Comparison of ENCODE assay signal across 12 mouse cellular contexts in the genomic region with DNA sequence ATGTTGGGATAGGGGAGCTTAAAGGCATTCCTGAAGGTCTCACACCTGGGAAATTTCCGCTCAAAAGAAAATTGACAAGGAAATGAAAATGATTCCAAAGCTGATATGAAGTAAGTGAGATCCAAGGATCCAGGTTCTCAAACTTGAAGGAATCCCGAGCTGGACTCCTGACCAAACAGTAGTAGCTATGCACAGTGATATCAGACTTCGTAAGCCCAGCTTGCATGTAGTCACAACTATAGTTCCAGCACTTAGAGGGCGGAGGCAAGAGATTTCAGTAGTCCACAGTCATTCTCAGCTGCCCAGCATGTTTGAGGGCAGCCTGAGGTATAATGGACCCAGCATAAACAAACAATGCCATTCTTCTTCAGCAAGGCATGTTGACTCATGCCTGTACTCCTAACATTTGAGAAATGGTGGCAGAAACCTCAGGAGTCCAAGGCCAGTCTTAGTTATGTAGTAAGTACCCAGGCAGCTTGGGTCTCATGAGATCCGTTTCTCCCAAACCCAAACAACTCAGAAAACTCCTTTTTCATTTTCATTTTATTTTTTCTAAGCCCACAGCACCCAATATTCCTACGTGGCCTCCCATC. TPM values are rescaled to one million over a fixed set of nuclear protein-coding genes. Genes with fewer than 3 reads are reported as not detected.
DNase-seq lines count a peak whose midpoint lies in the region; ATAC-seq and TF ChIP-seq lines count a peak whose summit lies in the region.
"Had no signal": no experiment of that assay in that cellular context is flagged by ENCODE, and none has a peak within 500 bp of the region (broad histone marks: within the 10 kb centered on the region; RNA-seq: fewer than 3 reads in every experiment).

No protein-coding gene starts in this region.

- TF ChIP-seq CTCF in stomach, postnatal 0 days (IDR thresholded peaks at IDR 0.05; ENCODE audit: low read depth), result no peak

- DNase-seq in heart, adult 8-10 months (ENCODE audit: low spot score), result no peak
- DNase-seq in stomach, postnatal 0 days (ENCODE audit: low spot score), result no peak
- DNase-seq in limb, embryonic 10.5 days (ENCODE audit: low spot score), result no peak
- DNase-seq in adrenal gland, adult 8-10 months, result no peak
- no peak for DNase-seq in cerebellum, adult 9-10 months
- DNase-seq in urinary bladder, postnatal 14 days (ENCODE audit: low spot score), result no peak
- DNase-seq: cerebellum, adult 11 months had no signal

- H3K27me3 ChIP-seq in heart, embryonic 13.5 days (replicated peaks), result no peaks in the 10 kb centered on the region
- H3K27me3 ChIP-seq in stomach, embryonic 14.5 days (ENCODE audit: control insufficient read depth, insufficient read depth, low read length), result no peaks in the 10 kb centered on the region
- no peaks in the 10 kb centered on the region for H3K27me3 ChIP-seq in stomach, postnatal 0 days (ENCODE audit: control insufficient read depth, insufficient read depth, low read length)
- no peaks in the 10 kb centered on the region for H3K27me3 ChIP-seq in limb, embryonic 10.5 days (ENCODE audit: low read depth, poor library complexity, severe bottlenecking)

- 77% methylated on average over 6 of the region's 6 CpGs for WGBS in heart, embryonic 13.5 days
- WGBS in stomach, embryonic 14.5 days, result 63% methylated on average over 6 of the region's 6 CpGs
- 58% methylated on average over 6 of the region's 6 CpGs for WGBS in stomach, postnatal 0 days
- 88% methylated on average over 6 of the region's 6 CpGs for WGBS in limb, embryonic 10.5 days

- no peaks in the 10 kb centered on the region for H3K9me3 ChIP-seq in heart, embryonic 13.5 days
- H3K9me3 ChIP-seq in stomach, embryonic 14.5 days (ENCODE audit: control insufficient read depth, low read depth, low read length), result no peaks in the 10 kb centered on the region
- H3K9me3 ChIP-seq in stomach, postnatal 0 days (ENCODE audit: control insufficient read depth, low read length), result no peaks in the 10 kb centered on the region
- H3K9me3 ChIP-seq in limb, embryonic 10.5 days (replicated peaks), result no peaks in the 10 kb centered on the region

- no peak overlapping the region for H3K4me3 ChIP-seq in heart, embryonic 13.5 days
- no peak overlapping the region for H3K4me3 ChIP-seq in stomach, embryonic 14.5 days (ENCODE audit: low read depth, low read length)
- no peak overlapping the region for H3K4me3 ChIP-seq in stomach, postnatal 0 days (ENCODE audit: low read depth, low read length)
- H3K4me3 ChIP-seq in limb, embryonic 10.5 days, result no peak overlapping the region

- H3K4me2 ChIP-seq in heart, embryonic 13.5 days, result peak overlapping the region; percentile 80
- peak overlapping the region; percentile 52; the same call in 1 of the 2 replicates for H3K4me2 ChIP-seq in stomach, embryonic 14.5 days (replicated peaks; ENCODE audit: low read depth, low read length)
- H3K4me2 ChIP-seq in stomach, postnatal 0 days (replicated peaks; ENCODE audit: low read depth), result no peak overlapping the region

- TF ChIP-seq EP300 in stomach, postnatal 0 days (optimal IDR thresholded peaks at IDR 0.05), result no peak

- H3K36me3 ChIP-seq in heart, embryonic 13.5 days, result no peaks in the 10 kb centered on the region
- no peaks in the 10 kb centered on the region for H3K36me3 ChIP-seq in stomach, embryonic 14.5 days (ENCODE audit: control insufficient read depth, insufficient read depth, low read length)
- H3K36me3 ChIP-seq in stomach, postnatal 0 days (ENCODE audit: control insufficient read depth, insufficient read depth, low read length), result no peaks in the 10 kb centered on the region
- H3K36me3 ChIP-seq in limb, embryonic 10.5 days, result no peaks in the 10 kb centered on the region

- H3K9ac ChIP-seq in heart, embryonic 13.5 days, result peak overlapping the region; percentile 81
- H3K9ac ChIP-seq in stomach, embryonic 14.5 days (replicated peaks; ENCODE audit: low read depth, low read length), result 0 out of 2 replicates have a peak overlapping the region, but pooled peaks have one; percentile 47
- no peak overlapping the region for H3K9ac ChIP-seq in stomach, postnatal 0 days (ENCODE audit: low read length)

- peaks cover 30% of the 10 kb centered on the region for H3K4me1 ChIP-seq in heart, embryonic 13.5 days
- H3K4me1 ChIP-seq in stomach, embryonic 14.5 days (ENCODE audit: control insufficient read depth, insufficient read depth, low read length), result peaks cover 5% of the 10 kb centered on the region; the same call in 1 of the 2 replicates
- H3K4me1 ChIP-seq in stomach, postnatal 0 days (replicated peaks; ENCODE audit: control insufficient read depth, insufficient read depth), result peaks cover 3% of the 10 kb centered on the region; the same call in 1 of the 2 replicates
- peaks cover 20% of the 10 kb centered on the region for H3K4me1 ChIP-seq in limb, embryonic 10.5 days

- H3K27ac ChIP-seq in heart, embryonic 13.5 days (replicated peaks), result peak overlapping the region; percentile 98; the same call in 1 of the 2 replicates
- H3K27ac ChIP-seq in stomach, embryonic 14.5 days (ENCODE audit: low read length), result no peak overlapping the region
- H3K27ac ChIP-seq in stomach, postnatal 0 days (replicated peaks), result no peak overlapping the region
- H3K27ac ChIP-seq in limb, embryonic 10.5 days, result peak overlapping the region; percentile 87; the same call in 1 of the 2 replicates

- ATAC-seq in heart, embryonic 13.5 days (ENCODE audit: extremely low read depth, insufficient number of reproducible peaks, low FRiP score, low TSS enrichment), result no peak
- ATAC-seq in stomach, embryonic 14.5 days (ENCODE audit: insufficient number of reproducible peaks, insufficient read depth, low FRiP score, low read depth), result no peak
- no peak for ATAC-seq in stomach, postnatal 0 days (ENCODE audit: low FRiP score, low TSS enrichment)

RNA-seq across cellular contexts. Expression of gene Hist1h2ac, which starts 1.7 kb away (rescaled TPM):
- 0.59 and 0.68 TPM in 2 replicates for polyA plus RNA-seq in heart, embryonic 13.5 days (2015; fragmentation: Nextera tagmentation; extraction: Ambion mirVana)
- total RNA-seq in heart, adult 8-10 months (2022), result 1 to 10 TPM; 1.1 to 1.6 (median 1.3) TPM
- polyA plus RNA-seq in stomach, embryonic 14.5 days (2014; fragmentation: Nextera tagmentation; extraction: Ambion mirVana), result 2.4 and 3.2 TPM in 2 replicates
- polyA plus RNA-seq in stomach, postnatal 0 days (2015; fragmentation: Nextera tagmentation; extraction: Ambion mirVana), result 0.57 and 0.74 TPM in 2 replicates
- 0.60 and 0.98 TPM in 2 replicates for polyA plus RNA-seq in limb, embryonic 10.5 days (2016; fragmentation: Nextera tagmentation; extraction: Ambion mirVana)
- 1 to 10 TPM; 1.8 to 3.2 (median 2.3) TPM for total RNA-seq in adrenal gland, adult 8-10 months (2022)

RNA-seq across cellular contexts. Expression of gene Hist1h2bc, which starts 1.9 kb away (rescaled TPM):
- polyA plus RNA-seq in heart, embryonic 13.5 days (2015; fragmentation: Nextera tagmentation; extraction: Ambion mirVana), result 50.1 and 54.5 TPM in 2 replicates
- 10 to 100 TPM; 74.6 to 82.2 (median 76.6) TPM for total RNA-seq in heart, adult 8-10 months (2022)
- 58.8 and 65.1 TPM in 2 replicates for polyA plus RNA-seq in stomach, embryonic 14.5 days (2014; fragmentation: Nextera tagmentation; extraction: Ambion mirVana)
- polyA plus RNA-seq in stomach, postnatal 0 days (2015; fragmentation: Nextera tagmentation; extraction: Ambion mirVana), result 105 and 115 TPM in 2 replicates
- 16.9 and 17.0 TPM in 2 replicates for polyA plus RNA-seq in limb, embryonic 10.5 days (2016; fragmentation: Nextera tagmentation; extraction: Ambion mirVana)
- 100 to 1,000 TPM; 105 to 176 (median 135) TPM for total RNA-seq in adrenal gland, adult 8-10 months (2022)

RNA-seq across cellular contexts. Expression of gene Hist1h1t, which starts 13.5 kb away (rescaled TPM):
- not detected in 2 replicates for polyA plus RNA-seq in heart, embryonic 13.5 days (2015; fragmentation: Nextera tagmentation; extraction: Ambion mirVana)
- under 1 TPM in 1 of 4 experiments, not detected in 3; 0.30 TPM for total RNA-seq in heart, adult 8-10 months (2022)
- not detected in 2 replicates for polyA plus RNA-seq in stomach, embryonic 14.5 days (2014; fragmentation: Nextera tagmentation; extraction: Ambion mirVana)
- not detected in 2 replicates for polyA plus RNA-seq in stomach, postnatal 0 days (2015; fragmentation: Nextera tagmentation; extraction: Ambion mirVana)
- 0.26 TPM in 1 of 2 replicates, not detected in the other for polyA plus RNA-seq in limb, embryonic 10.5 days (2016; fragmentation: Nextera tagmentation; extraction: Ambion mirVana)
- total RNA-seq in adrenal gland, adult 8-10 months (2022), result under 1 TPM in 1 of 4 experiments, not detected in 3; 0.26 TPM
- total RNA-seq: left cerebral cortex, postnatal 36 days had no signal
- polyA plus RNA-seq: heart, postnatal 0 days; kidney, embryonic 16.5 days had no signal

RNA-seq across cellular contexts. Expression of gene Hist1h4c, which starts 16.2 kb away (rescaled TPM):
- 2.4 and 3.7 TPM in 2 replicates for polyA plus RNA-seq in heart, embryonic 13.5 days (2015; fragmentation: Nextera tagmentation; extraction: Ambion mirVana)
- 10 to 100 TPM; 37.9 to 55.9 (median 45.3) TPM for total RNA-seq in heart, adult 8-10 months (2022)
- polyA plus RNA-seq in stomach, embryonic 14.5 days (2014; fragmentation: Nextera tagmentation; extraction: Ambion mirVana), result 7.2 and 9.6 TPM in 2 replicates
- 2.1 and 3.2 TPM in 2 replicates for polyA plus RNA-seq in stomach, postnatal 0 days (2015; fragmentation: Nextera tagmentation; extraction: Ambion mirVana)
- 6.4 and 6.5 TPM in 2 replicates for polyA plus RNA-seq in limb, embryonic 10.5 days (2016; fragmentation: Nextera tagmentation; extraction: Ambion mirVana)
- total RNA-seq in adrenal gland, adult 8-10 months (2022), result 10 to 100 TPM; 71.9 to 93.9 (median 88.6) TPM

RNA-seq across cellular contexts. Expression of gene Hfe, which starts 28.6 kb away (rescaled TPM):
- 10.3 and 10.7 TPM in 2 replicates for polyA plus RNA-seq in heart, embryonic 13.5 days (2015; fragmentation: Nextera tagmentation; extraction: Ambion mirVana)
- total RNA-seq in heart, adult 8-10 months (2022), result 10 to 100 TPM; 58.1 to 66.0 (median 61.5) TPM
- 6.1 and 6.8 TPM in 2 replicates for polyA plus RNA-seq in stomach, embryonic 14.5 days (2014; fragmentation: Nextera tagmentation; extraction: Ambion mirVana)
- 11.2 and 12.9 TPM in 2 replicates for polyA plus RNA-seq in stomach, postnatal 0 days (2015; fragmentation: Nextera tagmentation; extraction: Ambion mirVana)
- polyA plus RNA-seq in limb, embryonic 10.5 days (2016; fragmentation: Nextera tagmentation; extraction: Ambion mirVana), result 1.6 and 2.0 TPM in 2 replicates
- total RNA-seq in adrenal gland, adult 8-10 months (2022), result 10 to 100 TPM; 27.4 to 41.7 (median 33.5) TPM

Comparison
In these comparisons a context has a peak if more than half of its experiments do, and no peak if none do; other contexts are left out.
1. H3K27ac ChIP-seq: peak in heart, embryonic 13.5 days (single experiment) and limb, embryonic 10.5 days (single experiment); none in stomach, embryonic 14.5 days (single experiment) and stomach, postnatal 0 days (single experiment).